Mouse (Mus musculus): ENCODE measurements around the gene Gcnt7. TPM values are rescaled to one million over a fixed set of nuclear protein-coding genes. Genes with fewer than 3 reads are reported as not detected.

The Gcnt7 gene
- polyA plus RNA-seq (2012; rRNA removed): not detected in 2 replicates

DNA sequence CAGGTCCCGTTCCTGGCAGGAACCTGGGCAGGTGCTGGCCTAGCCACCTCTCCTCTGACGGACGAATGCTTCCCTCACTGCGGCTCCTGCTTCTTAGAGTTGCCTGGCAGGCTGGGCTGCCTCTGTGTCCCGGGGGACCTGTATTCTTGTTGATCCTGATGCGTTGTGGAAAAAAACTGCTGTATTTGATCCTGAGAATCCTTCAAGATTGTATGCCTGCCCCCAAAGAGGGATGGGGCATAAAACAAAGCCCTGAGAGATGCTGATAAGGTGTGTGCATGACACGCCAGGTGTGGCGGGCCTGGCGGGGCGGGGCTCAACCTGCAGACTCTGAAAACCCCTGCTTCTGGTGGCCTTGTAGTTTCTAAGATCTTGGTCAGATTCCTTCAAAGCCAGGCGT is at the start of gene Gcnt7:
Gene Gcnt7, minus strand, starts transcription at position 101 of the 400 bp plus-strand sequence.

DNA sequence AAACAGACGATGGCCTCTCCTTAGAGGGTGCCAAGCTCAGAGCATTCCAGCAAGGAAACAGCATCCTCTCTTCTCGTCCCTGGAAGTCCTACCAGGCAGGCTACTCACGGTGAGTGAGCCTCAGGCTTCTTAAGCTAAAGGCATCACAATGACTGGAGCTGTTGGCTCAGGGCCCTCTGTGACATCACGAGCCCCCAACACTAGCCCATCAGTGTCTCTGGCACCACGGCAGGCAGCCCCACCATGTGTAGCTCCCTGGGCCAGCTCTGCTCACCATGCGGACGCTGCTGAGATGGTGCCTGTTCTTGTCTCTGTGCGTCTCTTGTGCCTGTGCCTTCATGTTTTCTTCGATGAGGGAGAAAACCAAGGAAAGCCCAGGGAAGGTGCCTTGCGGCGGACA is 13.9 kb upstream of the Gcnt7 start, which contains the start of gene Fam209:
Gene Fam209, plus strand, starts transcription at position 203 of the 400 bp plus-strand sequence.

DNA sequence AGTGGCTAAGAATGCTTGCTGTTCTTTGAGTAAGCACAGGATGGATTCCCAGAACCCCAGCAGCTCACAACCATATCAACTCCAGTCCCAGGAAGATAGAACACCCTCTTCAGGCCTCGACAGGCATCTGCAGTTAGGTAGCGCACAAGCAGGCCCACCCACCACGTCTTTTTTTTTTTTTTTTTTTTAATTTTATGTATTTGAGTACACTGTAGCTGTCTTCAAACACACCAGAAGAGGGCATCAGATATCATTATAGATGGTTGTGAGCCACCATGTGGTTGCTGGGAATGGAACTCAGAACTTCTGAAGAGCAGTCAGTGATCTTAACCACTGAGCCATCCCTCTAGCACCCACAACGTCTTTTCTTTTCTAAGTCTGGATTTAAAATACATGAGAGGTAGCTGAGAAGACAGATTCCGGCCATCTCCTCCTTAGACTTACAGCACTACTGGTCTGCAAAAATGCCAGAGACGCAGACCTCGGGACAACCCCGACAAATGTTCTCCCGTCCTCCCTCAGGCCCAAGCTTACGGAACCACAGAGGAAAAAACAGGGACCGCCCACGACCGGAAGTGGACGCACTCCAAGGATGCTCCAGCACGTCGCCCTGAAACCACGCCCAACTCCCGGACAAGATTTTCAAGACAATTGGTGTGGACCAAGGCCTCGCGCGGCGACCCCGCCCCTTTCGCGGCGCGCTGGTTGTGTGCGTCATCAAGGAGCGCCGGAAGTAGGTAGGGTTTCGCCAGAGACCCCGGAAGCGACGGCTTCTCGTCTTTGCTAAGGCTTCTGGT is 18.4 kb downstream of the Gcnt7 start, which contains the start of gene Rtf2:
Gene Rtf2, plus strand, starts transcription at position 714 of the 797 bp plus-strand sequence.

Other genes starting within 250 kb of the Gcnt7 start
- gene Mc3r, start 210.1 kb downstream of the Gcnt7 start, polyA plus RNA-seq (2012; rRNA removed): not detected in 2 replicates
- gene Fam210b, start 113.0 kb downstream of the Gcnt7 start, polyA plus RNA-seq (2012; rRNA removed): 22.7 and 43.5 TPM in 2 replicates
- 1.8 and 4.5 TPM in 2 replicates for gene Aurka, start 88.1 kb downstream of the Gcnt7 start, polyA plus RNA-seq (2012; rRNA removed)
- gene Cstf1, start 87.9 kb downstream of the Gcnt7 start, polyA plus RNA-seq (2012; rRNA removed): 10.9 and 11.7 TPM in 2 replicates
- gene Cass4, start 64.8 kb downstream of the Gcnt7 start, polyA plus RNA-seq (2012; rRNA removed): 0.17 and 0.32 TPM in 2 replicates
- 16.1 and 16.5 TPM in 2 replicates for gene Rtf2, start 18.0 kb downstream of the Gcnt7 start, polyA plus RNA-seq (2012; rRNA removed)
- 0.19 TPM in 1 of 2 replicates, not detected in the other for gene Fam209, start 13.9 kb upstream of the Gcnt7 start, polyA plus RNA-seq (2012; rRNA removed)
- gene Tfap2c, start 91.0 kb upstream of the Gcnt7 start, polyA plus RNA-seq (2012; rRNA removed): 3.7 and 3.8 TPM in 2 replicates